Mouse (Mus musculus): ENCODE data around the gene Nhlrc2. TPM values are rescaled to one million over a fixed set of nuclear protein-coding genes. Genes with fewer than 3 reads are reported as not detected.

Nhlrc2 gene
- polyA plus RNA-seq, 1 experiment from 2014 or later, result 13.1 TPM

- Histone ChIP-seq H3K4me2 (ENCODE audit: low read depth, low read length) (no peak overlapping the region), H3K9ac (ENCODE audit: low read depth, low read length) (no peak overlapping the region), H3K9me3 (ENCODE audit: control insufficient read depth, low read length) (no peaks in the 10 kb centered on the region), H3K27me3 (replicated peaks; ENCODE audit: control insufficient read depth, insufficient read depth, low read length) (no peaks in the 10 kb centered on the region), H3K36me3 (ENCODE audit: control insufficient read depth, insufficient read depth, low read length) (peaks cover 56% of the 10 kb centered on the region), H3K4me1 (ENCODE audit: control insufficient read depth, insufficient read depth, low read length) (no peaks in the 10 kb centered on the region), H3K4me3 (ENCODE audit: low read depth, low read length) (no peak overlapping the region), H3K27ac (replicated peaks; ENCODE audit: low read depth, low read length) (no peak overlapping the region)
- WGBS, result 82% methylated on average over 6 of the region's 6 CpGs
- ATAC-seq (ENCODE audit: low read depth), result no peak
- no peak for DNase-seq (ENCODE audit: low spot score)
Measured at GRCm38 (mm10) chr19:56589008-56589407, 40.9 kb downstream of the Nhlrc2 start.

GRCm38 (mm10) chr19:56589455-56589854 lies 41.4 kb downstream of the Nhlrc2 start:
- Histone ChIP-seq H3K4me1 (ENCODE audit: control insufficient read depth, insufficient read depth, low read length) (no peaks in the 10 kb centered on the region), H3K27me3 (replicated peaks; ENCODE audit: control insufficient read depth, insufficient read depth, low read length) (no peaks in the 10 kb centered on the region), H3K9ac (ENCODE audit: low read depth, low read length) (no peak overlapping the region), H3K9me3 (ENCODE audit: control insufficient read depth, low read length) (no peaks in the 10 kb centered on the region), H3K4me2 (ENCODE audit: low read depth, low read length) (no peak overlapping the region), H3K36me3 (ENCODE audit: control insufficient read depth, insufficient read depth, low read length) (peaks cover 60% of the 10 kb centered on the region), H3K4me3 (ENCODE audit: low read depth, low read length) (no peak overlapping the region), H3K27ac (replicated peaks; ENCODE audit: low read depth, low read length) (no peak overlapping the region)
- DNase-seq (ENCODE audit: low spot score) (no peak), ATAC-seq (ENCODE audit: low read depth) (no peak)
- WGBS, result 94% methylated on average over 5 of the region's 5 CpGs

- H3K27me3 ChIP-seq (replicated peaks; ENCODE audit: control insufficient read depth, insufficient read depth, low read length), result no peaks in the 10 kb centered on the region
- no peak overlapping the region for H3K27ac ChIP-seq (replicated peaks; ENCODE audit: low read depth, low read length)
- DNase-seq (ENCODE audit: low spot score) (no peak), ATAC-seq (ENCODE audit: low read depth) (no peak)
- no peak overlapping the region for H3K4me3 ChIP-seq (ENCODE audit: low read depth, low read length)
- no peaks in the 10 kb centered on the region for H3K4me1 ChIP-seq (ENCODE audit: control insufficient read depth, insufficient read depth, low read length)
- peaks cover 68% of the 10 kb centered on the region for H3K36me3 ChIP-seq (ENCODE audit: control insufficient read depth, insufficient read depth, low read length)
- no peaks in the 10 kb centered on the region for H3K9me3 ChIP-seq (ENCODE audit: control insufficient read depth, low read length)
- WGBS, result 86% methylated on average over 3 of the region's 3 CpGs
- H3K9ac ChIP-seq (ENCODE audit: low read depth, low read length), result no peak overlapping the region
- no peak overlapping the region for H3K4me2 ChIP-seq (ENCODE audit: low read depth, low read length)
Measured at GRCm38 (mm10) chr19:56590250-56590649, 42.2 kb downstream of the Nhlrc2 start.

- Histone ChIP-seq H3K27ac (replicated peaks; ENCODE audit: low read depth, low read length) (no peak overlapping the region), H3K27me3 (replicated peaks; ENCODE audit: control insufficient read depth, insufficient read depth, low read length) (no peaks in the 10 kb centered on the region), H3K4me3 (ENCODE audit: low read depth, low read length) (no peak overlapping the region), H3K36me3 (ENCODE audit: control insufficient read depth, insufficient read depth, low read length) (peaks cover 88% of the 10 kb centered on the region), H3K4me2 (ENCODE audit: low read depth, low read length) (no peak overlapping the region), H3K9me3 (ENCODE audit: control insufficient read depth, low read length) (no peaks in the 10 kb centered on the region), H3K9ac (ENCODE audit: low read depth, low read length) (no peak overlapping the region), H3K4me1 (ENCODE audit: control insufficient read depth, insufficient read depth, low read length) (no peaks in the 10 kb centered on the region)
- ATAC-seq (ENCODE audit: low read depth), result no peak
- no peak for DNase-seq (ENCODE audit: low spot score)
- 87% methylated on average over 9 of the region's 9 CpGs for WGBS
Measured at GRCm38 (mm10) chr19:56592472-56592871, 44.4 kb downstream of the Nhlrc2 start.

GRCm38 (mm10) chr19:56599996-56600395 lies 51.9 kb downstream of the Nhlrc2 start:
- no peaks in the 10 kb centered on the region for H3K27me3 ChIP-seq (replicated peaks; ENCODE audit: control insufficient read depth, insufficient read depth, low read length)
- WGBS, result 71% methylated on average over 3 of the region's 3 CpGs
- ATAC-seq (ENCODE audit: low read depth) (no peak), DNase-seq (ENCODE audit: low spot score) (peak; percentile 27)
- H3K9me3 ChIP-seq (ENCODE audit: control insufficient read depth, low read length), result no peaks in the 10 kb centered on the region
- peaks cover 46% of the 10 kb centered on the region for H3K36me3 ChIP-seq (ENCODE audit: control insufficient read depth, insufficient read depth, low read length)
- no peaks in the 10 kb centered on the region; the same call in 1 of the 2 replicates for H3K4me1 ChIP-seq (ENCODE audit: control insufficient read depth, insufficient read depth, low read length)
- no peak overlapping the region for H3K4me2 ChIP-seq (ENCODE audit: low read depth, low read length)
- H3K4me3 ChIP-seq (ENCODE audit: low read depth, low read length), result no peak overlapping the region
- H3K9ac ChIP-seq (ENCODE audit: low read depth, low read length), result no peak overlapping the region
- H3K27ac ChIP-seq (replicated peaks; ENCODE audit: low read depth, low read length), result no peak overlapping the region

- no peak for DNase-seq (ENCODE audit: low spot score)
- H3K27me3 ChIP-seq (replicated peaks; ENCODE audit: control insufficient read depth, insufficient read depth, low read length), result no peaks in the 10 kb centered on the region
- no peak overlapping the region for H3K27ac ChIP-seq (replicated peaks; ENCODE audit: low read depth, low read length)
- 78% methylated on average over 7 of the region's 7 CpGs for WGBS
- peaks cover 38% of the 10 kb centered on the region for H3K36me3 ChIP-seq (ENCODE audit: control insufficient read depth, insufficient read depth, low read length)
- no peaks in the 10 kb centered on the region for H3K9me3 ChIP-seq (ENCODE audit: control insufficient read depth, low read length)
- H3K9ac ChIP-seq (ENCODE audit: low read depth, low read length), result no peak overlapping the region
- no peak overlapping the region for H3K4me2 ChIP-seq (ENCODE audit: low read depth, low read length)
- no peaks in the 10 kb centered on the region; the same call in 1 of the 2 replicates for H3K4me1 ChIP-seq (ENCODE audit: control insufficient read depth, insufficient read depth, low read length)
- no peak overlapping the region for H3K4me3 ChIP-seq (ENCODE audit: low read depth, low read length)
- ATAC-seq (ENCODE audit: low read depth), result no peak
Measured at GRCm38 (mm10) chr19:56600797-56601196, 52.7 kb downstream of the Nhlrc2 start.

- peak; percentile 62; the same call in 1 of the 2 replicates for ATAC-seq (ENCODE audit: low read depth)
- WGBS, result 59% methylated on average over 15 of the region's 15 CpGs
Measured at GRCm38 (mm10) chr19:56601901-56602347, 53.9 kb downstream of the Nhlrc2 start.

GRCm38 (mm10) chr19:56608946-56609345 lies 60.9 kb downstream of the Nhlrc2 start:
- Histone ChIP-seq H3K9ac (ENCODE audit: low read depth, low read length) (no peak overlapping the region), H3K4me3 (ENCODE audit: low read depth, low read length) (no peak overlapping the region), H3K9me3 (ENCODE audit: control insufficient read depth, low read length) (no peaks in the 10 kb centered on the region), H3K27ac (replicated peaks; ENCODE audit: low read depth, low read length) (no peak overlapping the region), H3K27me3 (replicated peaks; ENCODE audit: control insufficient read depth, insufficient read depth, low read length) (no peaks in the 10 kb centered on the region), H3K36me3 (ENCODE audit: control insufficient read depth, insufficient read depth, low read length) (no peaks in the 10 kb centered on the region), H3K4me2 (ENCODE audit: low read depth, low read length) (no peak overlapping the region), H3K4me1 (ENCODE audit: control insufficient read depth, insufficient read depth, low read length) (no peaks in the 10 kb centered on the region)
- no peak for DNase-seq (ENCODE audit: low spot score)
- 46% methylated on average over 5 of the region's 5 CpGs for WGBS
- no peak for ATAC-seq (ENCODE audit: low read depth)

More at GRCm38 (mm10) chr19:56601901-56602347, 53.9 kb downstream of the Nhlrc2 start:
- Histone ChIP-seq H3K9ac (ENCODE audit: low read depth, low read length) (no peak overlapping the region), H3K4me1 (ENCODE audit: control insufficient read depth, insufficient read depth, low read length) (no peaks in the 10 kb centered on the region; the same call in 1 of the 2 replicates), H3K4me3 (ENCODE audit: low read depth, low read length) (no peak overlapping the region), H3K9me3 (ENCODE audit: control insufficient read depth, low read length) (no peaks in the 10 kb centered on the region), H3K4me2 (ENCODE audit: low read depth, low read length) (no peak overlapping the region), H3K27ac (replicated peaks; ENCODE audit: low read depth, low read length) (no peak overlapping the region), H3K27me3 (replicated peaks; ENCODE audit: control insufficient read depth, insufficient read depth, low read length) (no peaks in the 10 kb centered on the region), H3K36me3 (ENCODE audit: control insufficient read depth, insufficient read depth, low read length) (peaks cover 29% of the 10 kb centered on the region)
- DNase-seq (ENCODE audit: low spot score), result peak; percentile 30

GRCm38 (mm10) chr19:56614131-56614530 lies 66.1 kb downstream of the Nhlrc2 start:
- Histone ChIP-seq H3K4me2 (ENCODE audit: low read depth, low read length) (no peak overlapping the region), H3K4me1 (ENCODE audit: control insufficient read depth, insufficient read depth, low read length) (no peaks in the 10 kb centered on the region), H3K27ac (replicated peaks; ENCODE audit: low read depth, low read length) (no peak overlapping the region), H3K36me3 (ENCODE audit: control insufficient read depth, insufficient read depth, low read length) (no peaks in the 10 kb centered on the region), H3K9ac (ENCODE audit: low read depth, low read length) (no peak overlapping the region), H3K27me3 (replicated peaks; ENCODE audit: control insufficient read depth, insufficient read depth, low read length) (no peaks in the 10 kb centered on the region), H3K4me3 (ENCODE audit: low read depth, low read length) (no peak overlapping the region), H3K9me3 (ENCODE audit: control insufficient read depth, low read length) (no peaks in the 10 kb centered on the region)
- WGBS, result 83% methylated on average over 5 of the region's 5 CpGs
- DNase-seq (ENCODE audit: low spot score) (no peak), ATAC-seq (ENCODE audit: low read depth) (no peak)
